Mouse (Mus musculus) cerebellum, postnatal 36 days (tissue): ENCODE measurements at regions not wholly inside any gene's neighbourhood (a gene's known extent, or its start where the extent isn't known, plus 50 kb on each side); places are given as distances from the start of the nearest gene placed in this dataset.

Experiments used
- DNase-seq, 2 experiments: peaks; one replicate each; pipeline ENCODE4 v3.0.0; 2021 to 2022; ENCODE audit warnings: mixed read lengths in 2 of 2

GRCm38 (mm10) chr9:12692329-12692728 is 553.3 kb downstream of the Jrkl start:
- DNase-seq = peak in 1 of 2 experiments; percentile 1

- DNase-seq = no peak
Measured at GRCm38 (mm10) chr9:12690948-12691279, 554.7 kb downstream of the Jrkl start.

GRCm38 (mm10) chr9:12690182-12690947 is 555.3 kb downstream of the Jrkl start:
- no peak for DNase-seq
